Mouse (Mus musculus): ENCODE results near the gene Osbpl9. TPM values are rescaled to one million over a fixed set of nuclear protein-coding genes. Genes with fewer than 3 reads are reported as not detected.

The Osbpl9 gene
- total RNA-seq (2014; fragmentation: Nextera tagmentation) (44.6 and 46.0 TPM in 2 replicates), total RNA-seq (2017) (62.0 and 64.7 TPM in 2 replicates)

GRCm38 (mm10) chr4:109201582-109202424 is at the start of gene Osbpl9:
Gene Osbpl9, minus strand, starts transcription at chr4:109202272.
- peak; percentile 88 for ATAC-seq (replicated peaks; ENCODE audit: poor library complexity, severe bottlenecking)

DNA sequence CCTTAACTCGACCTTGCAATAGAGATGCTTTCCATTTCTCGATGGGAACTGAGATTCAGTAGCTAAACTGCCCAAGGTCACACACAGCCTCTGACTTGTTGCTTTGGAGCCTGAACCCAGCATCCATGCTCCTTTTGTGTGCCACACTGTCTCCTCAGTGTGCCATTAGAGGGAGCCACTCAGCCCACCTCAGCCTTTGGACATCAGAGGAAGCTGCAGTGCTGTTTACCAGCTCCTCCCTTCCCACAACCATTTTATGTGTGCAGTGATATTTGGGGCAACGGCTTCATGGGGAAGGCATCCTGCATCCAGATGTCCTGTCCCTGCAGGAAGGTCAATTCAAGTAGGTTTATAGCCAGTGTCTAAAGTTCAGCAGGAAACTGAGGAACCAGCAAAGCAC is 49.5 kb upstream of the Osbpl9 start:
- peak; percentile 66 for ATAC-seq (replicated peaks; ENCODE audit: poor library complexity, severe bottlenecking)

- no peak for ATAC-seq (replicated peaks; ENCODE audit: poor library complexity, severe bottlenecking)
Observed at GRCm38 (mm10) chr4:109245016-109245620, 43.0 kb upstream of the Osbpl9 start.

DNA sequence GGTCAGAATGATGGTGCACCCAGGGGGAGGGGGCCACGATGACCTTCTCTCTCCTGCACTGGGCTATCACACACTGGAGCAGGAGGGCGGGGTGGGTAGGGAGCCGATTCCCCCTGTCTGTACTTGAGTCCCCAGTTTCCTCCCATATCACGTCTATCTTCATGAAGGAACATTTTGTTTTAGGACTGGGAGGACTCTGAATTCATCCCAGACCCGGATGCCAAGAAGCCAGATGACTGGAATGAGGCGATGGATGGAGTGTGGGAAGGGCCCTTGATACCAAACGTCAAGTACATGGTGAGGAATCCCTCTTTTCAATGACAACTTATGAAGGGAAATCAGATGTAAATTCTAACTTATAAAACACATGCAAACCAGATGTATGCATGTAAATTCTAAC is 42.4 kb upstream of the Osbpl9 start:
- no peak for ATAC-seq (replicated peaks; ENCODE audit: poor library complexity, severe bottlenecking)

- ATAC-seq (replicated peaks; ENCODE audit: poor library complexity, severe bottlenecking) = no peak
Observed at GRCm38 (mm10) chr4:109241934-109242333, 39.9 kb upstream of the Osbpl9 start.

GRCm38 (mm10) chr4:109241221-109241620 is 39.1 kb upstream of the Osbpl9 start:
- ATAC-seq (replicated peaks; ENCODE audit: poor library complexity, severe bottlenecking) = no peak

- peak; percentile 37; the same call in 1 of the 2 replicates for ATAC-seq (replicated peaks; ENCODE audit: poor library complexity, severe bottlenecking)
Observed at GRCm38 (mm10) chr4:109238428-109239268, 36.6 kb upstream of the Osbpl9 start.

GRCm38 (mm10) chr4:109236186-109236879 is 34.3 kb upstream of the Osbpl9 start:
- ATAC-seq (replicated peaks; ENCODE audit: poor library complexity, severe bottlenecking) = no peak

GRCm38 (mm10) chr4:109234806-109235350 is 32.8 kb upstream of the Osbpl9 start:
- ATAC-seq (replicated peaks; ENCODE audit: poor library complexity, severe bottlenecking) = no peak

- ATAC-seq (replicated peaks; ENCODE audit: poor library complexity, severe bottlenecking) = no peak
Observed at GRCm38 (mm10) chr4:109234185-109234584, 32.1 kb upstream of the Osbpl9 start, which contains the start of gene Calr4. Gene Calr4, plus strand, starts transcription at chr4:109234485.

DNA sequence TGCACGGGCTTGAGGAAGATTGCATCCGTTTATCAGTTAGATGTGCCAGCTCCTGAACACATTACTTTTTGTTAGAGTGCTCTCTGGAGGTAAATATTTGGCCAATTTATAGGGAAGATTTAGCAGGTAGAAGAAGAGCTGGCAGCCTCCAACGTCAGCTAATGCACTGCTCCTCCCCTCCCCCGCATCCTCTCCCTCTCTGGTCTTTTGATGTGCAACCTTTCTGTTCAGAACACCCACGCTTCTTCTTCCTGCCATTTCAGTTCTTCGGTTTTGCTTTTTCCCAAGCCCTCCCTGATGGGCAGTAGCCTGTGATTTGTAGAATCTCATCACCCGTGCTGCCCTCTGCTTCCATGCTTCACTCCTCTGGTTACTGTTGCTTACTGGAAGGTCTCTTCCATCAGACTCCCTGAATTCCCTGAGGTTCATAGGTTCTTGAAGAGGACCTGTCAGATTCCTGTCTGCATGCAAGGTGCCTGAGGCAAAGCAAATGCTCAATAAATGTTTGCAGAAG is 27.8 kb upstream of the Osbpl9 start:
- ATAC-seq (replicated peaks; ENCODE audit: poor library complexity, severe bottlenecking) = no peak

DNA sequence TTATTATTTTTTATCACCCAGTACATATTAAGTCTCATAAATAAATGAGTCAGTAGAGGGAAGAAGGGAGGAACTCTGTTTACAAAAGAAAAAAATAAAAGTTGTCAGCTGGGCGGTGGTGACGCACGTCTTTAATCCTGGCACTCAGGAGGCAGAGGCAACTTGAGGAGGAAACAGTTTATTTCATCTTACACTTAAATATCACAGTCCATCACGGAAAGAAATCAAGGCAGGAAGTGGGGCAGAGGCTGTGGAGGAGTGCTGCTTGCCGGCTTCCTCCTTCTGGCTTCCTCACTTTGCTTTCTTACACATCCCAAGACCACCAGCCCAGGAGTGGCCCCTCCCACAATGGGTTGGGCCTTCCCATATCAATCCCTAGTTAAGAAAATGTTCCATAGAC is 24.0 kb upstream of the Osbpl9 start:
- ATAC-seq (replicated peaks; ENCODE audit: poor library complexity, severe bottlenecking) = no peak

DNA sequence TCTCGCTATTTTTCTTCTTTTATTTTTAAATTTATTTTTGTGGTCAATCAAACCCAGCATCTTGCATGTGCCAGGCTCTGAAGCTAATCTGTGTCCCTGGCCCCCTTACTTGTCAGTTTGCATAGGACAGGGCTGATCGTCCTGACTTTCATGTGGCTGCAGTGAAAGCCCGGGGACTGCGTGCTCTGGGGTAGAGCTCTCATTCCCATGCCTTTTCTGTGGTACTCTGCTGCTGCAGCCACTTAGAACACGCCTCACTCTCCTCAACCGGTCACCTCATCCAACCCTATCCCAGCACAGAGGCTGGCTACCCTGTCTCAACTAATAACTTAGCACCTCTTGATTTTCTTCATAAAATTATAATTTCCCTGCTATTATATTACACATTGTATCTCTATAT is 23.5 kb upstream of the Osbpl9 start:
- ATAC-seq (replicated peaks; ENCODE audit: poor library complexity, severe bottlenecking) = no peak

DNA sequence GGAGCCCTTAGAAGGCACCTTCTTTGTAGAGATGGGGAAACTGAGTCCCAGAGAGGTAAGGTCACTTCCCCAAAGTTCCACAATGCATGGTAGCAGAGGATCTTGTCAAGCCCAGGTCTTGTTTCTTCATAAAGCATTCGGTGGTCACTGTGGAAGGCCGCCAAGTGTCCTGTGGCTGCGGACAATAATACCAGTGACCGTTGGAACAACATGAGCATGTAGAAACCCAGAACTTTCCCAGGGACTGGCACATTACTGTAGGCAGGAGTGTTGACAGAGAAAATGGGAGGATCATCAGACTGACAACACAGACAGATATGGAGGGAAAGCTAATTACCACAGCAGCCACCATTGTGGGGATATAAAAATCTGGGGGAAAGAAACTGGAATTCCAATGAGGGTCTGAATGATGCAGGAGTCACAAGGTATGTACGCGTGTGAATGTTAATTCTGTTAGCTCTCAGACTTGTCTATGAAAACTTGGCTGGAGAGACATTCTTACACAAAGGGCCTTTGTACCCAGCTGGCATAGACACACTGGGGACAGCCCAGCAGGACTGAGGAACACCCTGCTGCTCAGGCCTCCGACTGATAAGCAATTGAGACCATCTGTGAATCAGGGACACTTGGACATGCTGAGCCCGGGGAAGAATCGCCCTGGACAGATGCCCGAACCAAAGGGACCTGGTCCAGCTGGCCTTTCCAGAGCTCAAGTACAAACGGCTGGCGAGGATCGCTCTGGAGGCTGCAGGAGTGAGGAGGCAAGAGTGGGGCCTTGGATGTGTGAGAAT is 22.9 kb upstream of the Osbpl9 start:
- no peak for ATAC-seq (replicated peaks; ENCODE audit: poor library complexity, severe bottlenecking)

GRCm38 (mm10) chr4:109222001-109222400 is 19.9 kb upstream of the Osbpl9 start:
- no peak for ATAC-seq (replicated peaks; ENCODE audit: poor library complexity, severe bottlenecking)

DNA sequence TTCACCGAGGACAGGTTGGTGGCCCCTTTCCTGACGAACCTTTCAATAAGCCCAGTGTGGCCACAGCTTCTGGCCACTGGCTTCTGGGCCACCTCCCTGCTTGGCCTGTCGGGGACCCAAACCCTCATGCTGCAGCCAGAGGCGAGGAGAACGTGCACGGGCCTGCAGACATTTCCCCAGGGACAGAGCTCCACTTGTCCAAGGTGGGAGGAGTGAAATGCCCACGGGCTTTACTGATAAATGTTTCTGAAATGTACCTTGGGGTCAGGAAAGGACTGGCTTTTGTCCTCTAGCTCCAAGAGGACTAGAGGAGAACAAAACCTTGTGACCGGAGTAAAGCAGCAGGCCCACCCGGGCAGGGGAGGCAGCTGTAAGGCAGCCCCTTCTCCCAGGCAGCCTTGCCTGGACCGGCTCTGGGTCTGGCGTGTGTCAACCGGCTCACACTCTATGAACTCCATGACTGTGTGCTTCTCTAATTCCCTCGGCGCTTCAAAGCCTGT is 18.4 kb upstream of the Osbpl9 start:
- no peak for ATAC-seq (replicated peaks; ENCODE audit: poor library complexity, severe bottlenecking)

DNA sequence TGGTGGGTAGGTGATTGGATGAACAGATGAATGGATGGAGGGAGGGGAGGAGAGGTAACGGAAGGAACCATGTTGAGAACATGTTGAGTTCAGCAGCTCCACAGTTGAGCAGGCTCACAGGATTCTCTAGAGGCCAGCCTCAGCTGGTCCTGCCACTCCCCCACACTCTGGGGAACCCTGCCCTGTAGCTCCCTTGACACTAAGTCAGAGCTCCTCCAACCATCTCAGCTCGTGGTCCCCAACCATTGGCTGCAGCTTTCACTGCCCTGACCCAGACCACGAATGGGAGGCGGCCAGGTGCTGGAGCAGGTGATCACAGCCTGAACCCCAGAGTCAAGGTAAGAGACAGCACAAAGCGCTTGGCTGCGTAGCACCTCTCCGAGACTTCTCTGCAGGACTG is 15.9 kb upstream of the Osbpl9 start:
- ATAC-seq (replicated peaks; ENCODE audit: poor library complexity, severe bottlenecking) = no peak

- peak; percentile 94 for ATAC-seq (replicated peaks; ENCODE audit: poor library complexity, severe bottlenecking)
Observed at GRCm38 (mm10) chr4:109213986-109214385, 11.9 kb upstream of the Osbpl9 start.

- ATAC-seq (replicated peaks; ENCODE audit: poor library complexity, severe bottlenecking) = no peak
Observed at GRCm38 (mm10) chr4:109210881-109211280, 8.8 kb upstream of the Osbpl9 start.

Measured in granulocyte monocyte progenitor cell, adult 5-6 weeks (primary cell).